Mouse (Mus musculus) brain, embryonic 14.5 days (tissue): ENCODE data around the gene Apobr. TPM values are rescaled to one million over a fixed set of nuclear protein-coding genes. Genes with fewer than 3 reads are reported as not detected.

Experiments used
- DNase-seq: peaks from one replicate; pipeline ENCODE4 v3.0.0-alpha.2; 2011; ENCODE audit warnings: low read depth
- CTCF ChIP-seq: fragments of 200-500 bp; IDR thresholded peaks from 2 replicates; pipeline ENCODE4 v1.5.1; 2012; ENCODE audit warnings: inconsistent platforms, mild to moderate bottlenecking, moderate library complexity, borderline replicate concordance; ENCODE audit not compliant: insufficient read depth, insufficient read length; ENCODE audit errors: extremely low read depth
- POLR2A ChIP-seq: fragments of 200-500 bp; IDR thresholded peaks from 2 replicates; pipeline ENCODE4 v1.6.1; 2012; ENCODE audit warnings: mild to moderate bottlenecking, inconsistent platforms, borderline replicate concordance; ENCODE audit not compliant: poor library complexity, insufficient read depth, insufficient read length, severe bottlenecking; ENCODE audit errors: extremely low read depth
- polyA plus RNA-seq: library from polyadenylated mRNA; depleted of rRNA; stranded (reverse); fragments of >200 nt; gene quantifications from 2 replicates; pipeline ENCODE4 v1.2.3, GENCODE M21; 2012; rRNA removed

Apobr gene
- 0.38 and 0.81 TPM in 2 replicates for polyA plus RNA-seq

GRCm38 (mm10) chr7:126584506-126584977, at the start of gene Apobr:
TSS of gene Apobr (plus strand) at chr7:126584942.
- TF ChIP-seq CTCF (no peak), POLR2A (no peak)
- no peak for DNase-seq

DNA sequence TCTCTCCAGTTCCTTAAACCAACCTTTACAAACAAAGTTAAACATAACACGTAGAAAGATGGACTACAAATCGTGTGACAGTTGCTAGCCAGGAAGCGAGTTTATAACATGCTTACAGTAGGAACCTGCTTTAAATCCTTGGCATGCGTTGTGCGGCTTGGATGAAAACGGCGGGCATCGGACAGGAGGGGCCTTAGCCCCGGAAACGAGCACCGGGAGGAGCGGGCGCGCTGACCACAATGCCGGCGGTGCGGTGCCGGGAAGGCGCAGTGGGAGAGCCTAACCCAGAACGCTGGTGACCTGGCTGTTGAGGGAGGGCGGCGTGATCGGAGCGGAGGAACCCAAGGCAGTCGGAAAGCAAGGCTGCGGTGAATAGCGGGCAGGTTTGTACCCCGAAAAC, 49.0 kb upstream of the Apobr start:
- no peak for TF ChIP-seq POLR2A
- no peak for TF ChIP-seq CTCF
- peak; percentile 31 for DNase-seq

- DNase-seq: peak; percentile 4
- no peak for TF ChIP-seq CTCF
- no peak for TF ChIP-seq POLR2A
Measured at GRCm38 (mm10) chr7:126536466-126536865, 48.3 kb upstream of the Apobr start.

DNA sequence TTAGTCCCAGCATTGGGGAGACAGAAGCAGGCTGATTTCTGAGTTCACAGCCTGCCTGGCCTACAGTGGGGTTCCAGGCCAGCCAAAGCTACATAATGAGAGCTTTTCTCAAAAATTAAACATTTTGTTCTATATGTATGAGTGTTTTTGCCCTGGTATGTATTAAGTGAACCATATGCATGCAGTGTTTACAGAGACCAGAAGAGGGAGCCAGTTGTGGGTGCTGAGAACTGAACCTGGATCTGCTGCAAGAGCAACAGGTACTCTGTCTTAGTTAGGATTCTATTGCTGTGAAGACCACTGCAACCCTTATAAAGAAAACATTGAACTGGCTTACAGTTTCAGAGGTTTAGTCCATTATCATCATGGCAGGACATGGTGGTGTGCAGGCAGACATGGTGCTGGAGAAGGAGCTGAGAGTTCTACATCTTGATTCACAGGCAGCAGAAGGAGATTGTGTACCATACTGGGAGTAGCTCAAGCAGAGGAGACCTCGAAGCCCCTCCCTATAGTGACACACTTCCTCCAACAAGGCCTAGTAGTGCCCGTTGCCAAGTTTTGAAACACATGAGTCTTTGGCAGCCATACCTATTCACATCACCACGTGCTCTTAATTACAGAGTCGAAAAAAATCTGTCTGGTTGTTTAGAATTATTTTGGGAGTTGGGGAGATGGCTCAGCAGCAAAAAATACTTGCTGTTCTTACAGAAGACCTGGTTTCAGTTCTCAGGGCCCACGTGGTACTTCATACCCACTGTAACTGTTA, 46.7 kb upstream of the Apobr start:
- peak; percentile 28 for DNase-seq
- TF ChIP-seq CTCF: peak; percentile 43; the same call in 1 of the 2 replicates
- no peak for TF ChIP-seq POLR2A

- TF ChIP-seq CTCF (no peak), POLR2A (no peak)
- no peak for DNase-seq
Measured at GRCm38 (mm10) chr7:126541661-126542060, 43.1 kb upstream of the Apobr start.

DNA sequence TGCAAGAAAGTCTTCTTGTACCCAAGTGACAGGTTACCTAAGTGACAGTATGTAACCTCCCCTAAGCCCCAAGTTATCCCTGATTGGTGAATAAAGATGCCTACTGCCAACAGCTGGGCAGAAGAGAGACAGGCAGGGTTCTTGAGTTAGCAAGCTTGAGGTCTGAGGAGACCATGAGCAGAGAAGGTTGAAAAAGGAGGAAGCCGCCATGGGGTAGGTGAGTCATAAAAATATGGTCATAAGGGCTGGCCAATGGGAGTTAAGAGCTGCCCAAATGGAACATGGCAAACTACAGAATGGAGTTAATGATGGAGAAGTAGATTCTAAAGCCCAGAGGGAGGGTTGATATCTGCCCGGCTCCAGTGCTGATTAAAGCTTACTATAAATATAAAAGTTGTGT, 39.1 kb upstream of the Apobr start:
- TF ChIP-seq CTCF (no peak), POLR2A (no peak)
- no peak for DNase-seq

- no peak for TF ChIP-seq POLR2A
- TF ChIP-seq CTCF: peak; percentile 11; the same call in 1 of the 2 replicates
- no peak for DNase-seq
Measured at GRCm38 (mm10) chr7:126554796-126555195, 29.9 kb upstream of the Apobr start.

DNA sequence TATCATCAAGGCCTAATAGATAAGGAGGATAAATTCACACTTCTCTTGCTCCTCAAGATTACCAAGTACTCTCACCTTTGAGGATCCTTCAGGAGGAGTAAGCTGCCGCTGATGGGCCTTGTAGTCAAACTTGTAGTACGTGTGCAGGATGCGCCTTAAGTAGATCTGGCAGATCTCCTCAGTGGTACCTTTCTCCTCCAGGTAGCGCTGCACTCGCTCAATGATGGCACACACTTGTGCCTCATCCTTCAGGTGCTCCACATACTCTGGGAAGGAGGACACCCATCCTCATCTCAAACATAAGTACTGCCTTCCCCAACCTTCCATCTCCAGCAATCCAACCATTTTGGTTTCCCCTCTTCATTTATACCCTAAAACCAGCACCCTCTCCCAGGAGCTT, 28.1 kb upstream of the Apobr start:
- no peak for TF ChIP-seq CTCF
- no peak for TF ChIP-seq POLR2A
- DNase-seq: no peak

GRCm38 (mm10) chr7:126565693-126566092, 19.0 kb upstream of the Apobr start:
- TF ChIP-seq CTCF: no peak
- DNase-seq: no peak

GRCm38 (mm10) chr7:126566094-126566765, 18.5 kb upstream of the Apobr start, which contains the start of gene Eif3c:
TSS of gene Eif3c (minus strand) at chr7:126566411.
- DNase-seq: peak; percentile 97
- TF ChIP-seq POLR2A (peak; percentile 26; the same call in 1 of the 2 replicates), CTCF (no peak)

GRCm38 (mm10) chr7:126576946-126577345, 7.8 kb upstream of the Apobr start:
- DNase-seq: peak; percentile 57
- TF ChIP-seq CTCF (peak; percentile 56; the same call in 1 of the 2 replicates), POLR2A (no peak)
